In genomic region chr6:24376728-24377127, GRCm38 (mm10) we compare ENCODE assay signal across 17 mouse cellular contexts.
"Had no signal": no experiment of that assay in that cellular context is flagged by ENCODE, and none has a peak within 500 bp of the region (broad histone marks: within the 10 kb centered on the region; RNA-seq: fewer than 3 reads in every experiment).

No protein-coding gene starts in this region.

- DNase-seq: kidney, adult 18-20 months; kidney, adult 9 months; kidney, postnatal 14 days; kidney, postnatal 4 days; left cerebral cortex, postnatal 4 days; liver, postnatal 0 days; lung, embryonic 14.5 days; thymus, adult 18-20 months; thymus, postnatal 36 days had no signal

- H3K9me3 ChIP-seq: limb, embryonic 12.5 days; limb, embryonic 15.5 days; neural tube, embryonic 12.5 days; neural tube, embryonic 15.5 days had no signal

- ATAC-seq: liver, postnatal 0 days; lung, postnatal 0 days had no signal

- H3K9ac ChIP-seq: limb, embryonic 12.5 days; limb, embryonic 15.5 days; liver, embryonic 14.5 days; liver, postnatal 0 days; lung, embryonic 14.5 days; neural tube, embryonic 12.5 days; neural tube, embryonic 15.5 days had no signal

- H3K36me3 ChIP-seq: limb, embryonic 12.5 days; limb, embryonic 15.5 days; neural tube, embryonic 12.5 days; neural tube, embryonic 15.5 days had no signal

- H3K27ac ChIP-seq: limb, embryonic 12.5 days; limb, embryonic 15.5 days; liver, embryonic 14.5 days; macrophage; neural tube, embryonic 12.5 days; neural tube, embryonic 15.5 days had no signal

- H3K4me2 ChIP-seq: limb, embryonic 12.5 days; limb, embryonic 15.5 days; liver, embryonic 11.5 days; lung, embryonic 14.5 days; neural tube, embryonic 12.5 days; neural tube, embryonic 15.5 days had no signal

- H3K4me1 ChIP-seq: limb, embryonic 12.5 days; limb, embryonic 15.5 days; neural tube, embryonic 12.5 days; neural tube, embryonic 15.5 days had no signal

- H3K27me3 ChIP-seq: limb, embryonic 12.5 days; limb, embryonic 15.5 days; neural tube, embryonic 12.5 days; neural tube, embryonic 15.5 days had no signal

- H3K4me3 ChIP-seq: limb, embryonic 12.5 days; limb, embryonic 15.5 days; neural tube, embryonic 12.5 days; neural tube, embryonic 15.5 days had no signal
